Mouse (Mus musculus): Measurements from ENCODE around the gene Neu1. TPM values are rescaled to one million over a fixed set of nuclear protein-coding genes. Genes with fewer than 3 reads are reported as not detected.

Gene Neu1
- polyA plus RNA-seq, 1 experiment from 2014 or later = 19.0 TPM

- H3K4me1 ChIP-seq (replicated peaks; ENCODE audit: control insufficient read depth, insufficient read depth, low read length) = peaks cover 26% of the 10 kb centered on the region
- H3K4me3 ChIP-seq (ENCODE audit: low read length) = peak overlapping the region; percentile 71
- under 1% methylated on average over 24 of the region's 51 CpGs for WGBS
- H3K27me3 ChIP-seq (ENCODE audit: control insufficient read depth, insufficient read depth, low read depth, low read length) = no peaks in the 10 kb centered on the region
- H3K4me2 ChIP-seq (ENCODE audit: low read depth, low read length) = peak overlapping the region; percentile 84
- no peaks in the 10 kb centered on the region for H3K9me3 ChIP-seq (ENCODE audit: control insufficient read depth, low read length)
- peak; percentile 93 for ATAC-seq (ENCODE audit: low read depth)
- H3K9ac ChIP-seq (ENCODE audit: low read length) = peak overlapping the region; percentile 87
- peak overlapping the region; percentile 92 for H3K27ac ChIP-seq (ENCODE audit: low read length)
- H3K36me3 ChIP-seq (ENCODE audit: control insufficient read depth, insufficient read depth, low read length) = peaks cover 8% of the 10 kb centered on the region
These were observed 36.9 kb upstream of the Neu1 start for GRCm38 (mm10) chr17:34894074-34894597.

- Histone ChIP-seq H3K4me2 (ENCODE audit: low read depth, low read length) (peak overlapping the region; percentile 84), H3K4me3 (ENCODE audit: low read length) (peak overlapping the region; percentile 71), H3K27me3 (ENCODE audit: control insufficient read depth, insufficient read depth, low read depth, low read length) (no peaks in the 10 kb centered on the region), H3K4me1 (replicated peaks; ENCODE audit: control insufficient read depth, insufficient read depth, low read length) (peaks cover 26% of the 10 kb centered on the region), H3K9me3 (ENCODE audit: control insufficient read depth, low read length) (no peaks in the 10 kb centered on the region), H3K36me3 (ENCODE audit: control insufficient read depth, insufficient read depth, low read length) (peaks cover 8% of the 10 kb centered on the region), H3K9ac (ENCODE audit: low read length) (peak overlapping the region; percentile 87), H3K27ac (ENCODE audit: low read length) (peak overlapping the region; percentile 92)
- peak; percentile 8; the same call in 1 of the 2 replicates for ATAC-seq (ENCODE audit: low read depth)
- WGBS = 6% methylated on average over 42 of the region's 51 CpGs
These were observed 36.1 kb upstream of the Neu1 start for GRCm38 (mm10) chr17:34894801-34895530.

- H3K9ac ChIP-seq (ENCODE audit: low read length) = peak overlapping the region; percentile 35; the same call in 1 of the 2 replicates
- H3K9me3 ChIP-seq (ENCODE audit: control insufficient read depth, low read length) = no peaks in the 10 kb centered on the region
- H3K27ac ChIP-seq (ENCODE audit: low read length) = no peak overlapping the region; the same call in 1 of the 2 replicates
- peaks cover 8% of the 10 kb centered on the region for H3K36me3 ChIP-seq (ENCODE audit: control insufficient read depth, insufficient read depth, low read length)
- ATAC-seq (ENCODE audit: low read depth) = no peak
- peak overlapping the region; percentile 71; the same call in 1 of the 2 replicates for H3K4me3 ChIP-seq (ENCODE audit: low read length)
- no peaks in the 10 kb centered on the region for H3K27me3 ChIP-seq (ENCODE audit: control insufficient read depth, insufficient read depth, low read depth, low read length)
- WGBS = 92% methylated on average over 15 of the region's 15 CpGs
- H3K4me2 ChIP-seq (ENCODE audit: low read depth, low read length) = peak overlapping the region; percentile 84; the same call in 1 of the 2 replicates
- peaks cover 30% of the 10 kb centered on the region for H3K4me1 ChIP-seq (replicated peaks; ENCODE audit: control insufficient read depth, insufficient read depth, low read length)
These were observed 35.3 kb upstream of the Neu1 start for GRCm38 (mm10) chr17:34895724-34896123.

- 78% methylated on average over 17 of the region's 17 CpGs for WGBS
These were observed 34.7 kb upstream of the Neu1 start for GRCm38 (mm10) chr17:34896366-34896765.

GRCm38 (mm10) chr17:34897373-34898159 lies 33.5 kb upstream of the Neu1 start:
- H3K27me3 ChIP-seq (ENCODE audit: control insufficient read depth, insufficient read depth, low read depth, low read length) = no peaks in the 10 kb centered on the region
- ATAC-seq (ENCODE audit: low read depth) = no peak
- H3K4me3 ChIP-seq (ENCODE audit: low read length) = peak overlapping the region; percentile 90
- peaks cover 9% of the 10 kb centered on the region for H3K36me3 ChIP-seq (ENCODE audit: control insufficient read depth, insufficient read depth, low read length)
- no peaks in the 10 kb centered on the region for H3K9me3 ChIP-seq (ENCODE audit: control insufficient read depth, low read length)
- H3K4me2 ChIP-seq (ENCODE audit: low read depth, low read length) = peak overlapping the region; percentile 72
- H3K4me1 ChIP-seq (replicated peaks; ENCODE audit: control insufficient read depth, insufficient read depth, low read length) = peaks cover 30% of the 10 kb centered on the region
- peak overlapping the region; percentile 97 for H3K9ac ChIP-seq (ENCODE audit: low read length)
- WGBS = 14% methylated on average over 10 of the region's 10 CpGs
- peak overlapping the region; percentile 99 for H3K27ac ChIP-seq (ENCODE audit: low read length)

More at GRCm38 (mm10) chr17:34896366-34896765, 34.7 kb upstream of the Neu1 start:
- Histone ChIP-seq H3K27me3 (ENCODE audit: control insufficient read depth, insufficient read depth, low read depth, low read length) (no peaks in the 10 kb centered on the region), H3K4me1 (replicated peaks; ENCODE audit: control insufficient read depth, insufficient read depth, low read length) (peaks cover 30% of the 10 kb centered on the region), H3K4me3 (ENCODE audit: low read length) (no peak overlapping the region), H3K9ac (ENCODE audit: low read length) (no peak overlapping the region), H3K27ac (ENCODE audit: low read length) (no peak overlapping the region), H3K9me3 (ENCODE audit: control insufficient read depth, low read length) (no peaks in the 10 kb centered on the region), H3K4me2 (ENCODE audit: low read depth, low read length) (no peak overlapping the region), H3K36me3 (ENCODE audit: control insufficient read depth, insufficient read depth, low read length) (peaks cover 8% of the 10 kb centered on the region)
- no peak for ATAC-seq (ENCODE audit: low read depth)

- H3K4me3 ChIP-seq (ENCODE audit: low read length) = peak within 1 kb of the TSS; percentile 90
- ATAC-seq (ENCODE audit: low read depth) = peak; percentile 69
- H3K36me3 ChIP-seq (ENCODE audit: control insufficient read depth, insufficient read depth, low read length) = peaks cover 15% of the 10 kb centered on the region
- H3K9ac ChIP-seq (ENCODE audit: low read length) = peak within 1 kb of the TSS; percentile 97
- H3K4me1 ChIP-seq (replicated peaks; ENCODE audit: control insufficient read depth, insufficient read depth, low read length) = peaks cover 30% of the 10 kb centered on the region
- H3K4me2 ChIP-seq (ENCODE audit: low read depth, low read length) = peak within 1 kb of the TSS; percentile 72
- peak within 1 kb of the TSS; percentile 99 for H3K27ac ChIP-seq (ENCODE audit: low read length)
- no peaks in the 10 kb centered on the region for H3K9me3 ChIP-seq (ENCODE audit: control insufficient read depth, low read length)
- WGBS = under 1% methylated on average over 34 of the region's 44 CpGs
- H3K27me3 ChIP-seq (ENCODE audit: control insufficient read depth, insufficient read depth, low read depth, low read length) = no peaks in the 10 kb centered on the region
These were observed 32.9 kb upstream of the Neu1 start, which contains the start of the genes C2 and Ehmt2 for GRCm38 (mm10) chr17:34898160-34898586. Gene C2 (minus strand): TSS chr17:34898265. Gene Ehmt2 (plus strand): TSS chr17:34898469.

GRCm38 (mm10) chr17:34898706-34899052 lies 32.4 kb upstream of the Neu1 start:
- 0% methylated on average over 1 of the region's 47 CpGs for WGBS
- H3K9me3 ChIP-seq (ENCODE audit: control insufficient read depth, low read length) = no peaks in the 10 kb centered on the region
- H3K4me2 ChIP-seq (ENCODE audit: low read depth, low read length) = peak overlapping the region; percentile 72
- no peaks in the 10 kb centered on the region for H3K27me3 ChIP-seq (ENCODE audit: control insufficient read depth, insufficient read depth, low read depth, low read length)
- H3K4me1 ChIP-seq (replicated peaks; ENCODE audit: control insufficient read depth, insufficient read depth, low read length) = peaks cover 27% of the 10 kb centered on the region
- H3K4me3 ChIP-seq (ENCODE audit: low read length) = peak overlapping the region; percentile 90
- peak overlapping the region; percentile 99 for H3K27ac ChIP-seq (ENCODE audit: low read length)
- peaks cover 20% of the 10 kb centered on the region for H3K36me3 ChIP-seq (ENCODE audit: control insufficient read depth, insufficient read depth, low read length)
- peak overlapping the region; percentile 97 for H3K9ac ChIP-seq (ENCODE audit: low read length)
- ATAC-seq (ENCODE audit: low read depth) = peak; percentile 15; the same call in 1 of the 2 replicates

- under 1% methylated on average over 29 of the region's 45 CpGs for WGBS
- ATAC-seq (ENCODE audit: low read depth) = no peak
These were observed 31.8 kb upstream of the Neu1 start for GRCm38 (mm10) chr17:34899053-34899889.

More at GRCm38 (mm10) chr17:34899053-34899889, 31.8 kb upstream of the Neu1 start:
- Histone ChIP-seq H3K27me3 (ENCODE audit: control insufficient read depth, insufficient read depth, low read depth, low read length) (no peaks in the 10 kb centered on the region), H3K4me2 (ENCODE audit: low read depth, low read length) (peak overlapping the region; percentile 72), H3K4me3 (ENCODE audit: low read length) (peak overlapping the region; percentile 90), H3K9me3 (ENCODE audit: control insufficient read depth, low read length) (no peaks in the 10 kb centered on the region), H3K9ac (ENCODE audit: low read length) (peak overlapping the region; percentile 97), H3K27ac (ENCODE audit: low read length) (peak overlapping the region; percentile 99), H3K4me1 (replicated peaks; ENCODE audit: control insufficient read depth, insufficient read depth, low read length) (peaks cover 27% of the 10 kb centered on the region), H3K36me3 (ENCODE audit: control insufficient read depth, insufficient read depth, low read length) (peaks cover 22% of the 10 kb centered on the region)
